Mouse (Mus musculus) kidney, embryonic 14.5 days (tissue): ENCODE measurements around the gene Olfr513. TPM values are rescaled to one million over a fixed set of nuclear protein-coding genes. Genes with fewer than 3 reads are reported as not detected.
A peak's percentile ranks its signal among the peaks of the same experiment; 100 is the strongest.

ENCODE experiments used
- ATAC-seq: fragments of 200-750 bp; cut with Nextera tagmentation; 2 replicates; pipeline ENCODE4 v1.8.0; 2017; ENCODE audit warnings: moderate number of reproducible peaks, mild to moderate bottlenecking, moderate TSS enrichment, moderate library complexity; ENCODE audit not compliant: low FRiP score, low TSS enrichment
- H3K27ac ChIP-seq: fragments of 300-500 bp; sonication (generic); 2 replicates; pipeline ENCODE4 v1.5.1; 2014; ENCODE audit warnings: low read depth, mild to moderate bottlenecking, low read length, moderate library complexity, mixed read lengths
- H3K27me3 ChIP-seq: fragments of 300-500 bp; sonication (generic); 2 replicates; pipeline ENCODE4 v1.6.1; 2014; ENCODE audit warnings: mild to moderate bottlenecking, low read length; ENCODE audit not compliant: control insufficient read depth, insufficient read depth
- H3K36me3 ChIP-seq: fragments of 300-500 bp; sonication (generic); 2 replicates; pipeline ENCODE4 v1.6.1; 2014; ENCODE audit warnings: low read length, mixed read lengths; ENCODE audit not compliant: control insufficient read depth, insufficient read depth
- H3K4me1 ChIP-seq: fragments of 300-500 bp; sonication (generic); 2 replicates; pipeline ENCODE4 v1.6.1; 2014; ENCODE audit warnings: low read length, mixed read lengths; ENCODE audit not compliant: control insufficient read depth, insufficient read depth
- H3K4me2 ChIP-seq: fragments of 300-500 bp; sonication (generic); replicated peaks from 2 replicates; pipeline ENCODE4 v1.6.1; 2014; ENCODE audit warnings: low read depth, mild to moderate bottlenecking, low read length
- H3K4me3 ChIP-seq: fragments of 300-500 bp; sonication (generic); 2 replicates; pipeline ENCODE4 v1.5.1; 2014; ENCODE audit warnings: mild to moderate bottlenecking, low read length
- H3K9ac ChIP-seq: fragments of 300-500 bp; sonication (generic); 2 replicates; pipeline ENCODE4 v1.6.1; 2014; ENCODE audit warnings: low read depth, mild to moderate bottlenecking, low read length, moderate library complexity
- H3K9me3 ChIP-seq: fragments of 300-500 bp; sonication (generic); 2 replicates; pipeline ENCODE4 v1.6.1; 2016; ENCODE audit warnings: low read length; ENCODE audit not compliant: control insufficient read depth
- WGBS: fragments of 180-500 bp; shearing (Covaris S2); extraction: QIAGEN DNeasy Blood & Tissue Kit; methylation state at CpG from one replicate; pipeline ENCODE4 v1.1.7; 2014; 5-methylcytosine and 5-hydroxymethylcytosine counted together
- polyA plus RNA-seq: library from polyadenylated mRNA; unstranded; fragments of >200 nt; fragmentation: Nextera tagmentation; extraction: Ambion mirVana; gene quantifications from 2 replicates; pipeline ENCODE4 v1.2.1, GENCODE M21; 2014

Olfr513 gene
- polyA plus RNA-seq: not detected in 2 replicates

- no peak for ATAC-seq
- Histone ChIP-seq H3K4me3 (no peak within 1 kb of the TSS), H3K27me3 (no peaks in the 10 kb centered on the region), H3K9ac (no peak within 1 kb of the TSS), H3K36me3 (no peaks in the 10 kb centered on the region), H3K4me1 (no peaks in the 10 kb centered on the region), H3K4me2 (no peak within 1 kb of the TSS), H3K27ac (no peak within 1 kb of the TSS), H3K9me3 (no peaks in the 10 kb centered on the region)
- 65% methylated on average over 1 of the region's 1 CpGs for WGBS
Measured at GRCm38 (mm10) chr7:108750673-108751072, at the start of gene Olfr513. Gene Olfr513, plus strand, starts transcription at chr7:108750973.

DNA sequence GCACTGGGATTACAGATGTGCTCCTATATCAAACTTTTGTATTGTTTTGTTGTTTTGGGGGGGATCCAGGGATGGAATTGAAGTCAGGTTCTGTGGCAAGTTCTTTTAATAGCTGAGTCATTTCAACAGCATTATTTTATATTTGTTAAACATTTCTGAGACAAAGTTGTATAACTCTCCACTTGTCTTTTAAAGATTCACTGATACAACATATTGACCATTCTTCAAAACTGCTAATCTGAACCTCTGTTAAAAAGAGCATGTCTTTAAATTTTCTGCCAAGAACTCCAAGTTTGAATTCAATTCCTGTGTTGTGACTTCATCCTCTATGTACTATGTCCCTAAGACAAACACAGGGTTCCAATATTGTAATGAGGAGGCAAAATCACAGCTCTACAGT is 37.8 kb upstream of the Olfr513 start, which contains the start of gene Olfr512:
Gene Olfr512 (plus strand): TSS at position 301 of the 400 bp plus-strand sequence.
- H3K4me1 ChIP-seq: no peaks in the 10 kb centered on the region
- no peaks in the 10 kb centered on the region for H3K27me3 ChIP-seq
- H3K36me3 ChIP-seq: no peaks in the 10 kb centered on the region
- H3K27ac ChIP-seq: no peak within 1 kb of the TSS
- no peak within 1 kb of the TSS for H3K4me2 ChIP-seq
- no peak within 1 kb of the TSS for H3K9ac ChIP-seq
- no peak within 1 kb of the TSS for H3K4me3 ChIP-seq
- no peak for ATAC-seq
- no peaks in the 10 kb centered on the region for H3K9me3 ChIP-seq

GRCm38 (mm10) chr7:108760411-108760810 is 9.6 kb downstream of the Olfr513 start:
- Histone ChIP-seq H3K27me3 (no peaks in the 10 kb centered on the region), H3K36me3 (no peaks in the 10 kb centered on the region), H3K9ac (no peak overlapping the region), H3K4me2 (no peak overlapping the region), H3K9me3 (no peaks in the 10 kb centered on the region), H3K4me3 (no peak overlapping the region), H3K27ac (no peak overlapping the region), H3K4me1 (no peaks in the 10 kb centered on the region)
- 45% methylated on average over 3 of the region's 3 CpGs for WGBS
- no peak for ATAC-seq

DNA sequence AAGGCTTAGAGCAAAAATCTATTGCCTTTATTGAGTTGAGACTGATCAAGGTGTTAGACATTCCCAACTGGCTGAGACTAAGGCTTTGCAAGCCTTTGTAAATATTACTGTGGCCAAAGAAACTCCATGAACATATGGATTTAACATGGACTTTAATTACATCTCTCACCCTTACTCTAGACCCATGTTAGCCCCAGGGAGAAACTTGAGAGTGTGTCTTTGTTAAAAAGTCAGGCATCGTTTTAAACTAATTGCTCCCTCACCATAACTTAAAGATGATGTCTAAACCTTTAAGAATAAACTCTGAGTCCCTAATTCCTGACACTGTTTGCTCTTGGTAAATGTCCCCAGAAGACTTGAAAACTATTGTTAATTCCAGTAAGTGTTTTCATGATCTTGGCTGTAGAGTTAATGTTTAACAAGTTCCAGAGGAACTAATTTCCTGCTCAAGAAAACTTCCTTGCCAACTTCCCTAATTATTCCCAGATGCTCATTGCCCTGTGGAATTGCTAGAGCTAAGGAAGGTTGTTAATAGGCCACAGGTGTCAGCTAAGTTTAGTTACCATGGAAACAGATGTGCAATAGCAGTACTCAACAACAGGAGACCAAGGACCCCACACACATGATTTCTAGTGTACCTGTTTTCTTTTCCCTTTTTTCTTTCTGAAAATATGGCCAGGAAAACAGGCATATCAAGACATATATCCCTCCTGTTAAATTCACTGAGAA is 46.6 kb downstream of the Olfr513 start:
- Histone ChIP-seq H3K4me1 (no peaks in the 10 kb centered on the region), H3K36me3 (no peaks in the 10 kb centered on the region), H3K27me3 (no peaks in the 10 kb centered on the region), H3K9me3 (no peaks in the 10 kb centered on the region), H3K4me3 (no peak overlapping the region), H3K9ac (no peak overlapping the region), H3K27ac (no peak overlapping the region), H3K4me2 (no peak overlapping the region)
- ATAC-seq: peak; percentile 75; the same call in 1 of the 2 replicates
- WGBS: 39% methylated on average over 1 of the region's 1 CpGs

Other genes with a start within 250 kb of the Olfr513 start
- gene Olfr502, start 225.9 kb upstream of the Olfr513 start, polyA plus RNA-seq: not detected in 2 replicates
- not detected in 2 replicates for gene Olfr503, start 206.4 kb upstream of the Olfr513 start, polyA plus RNA-seq
- gene Olfr504, start 185.2 kb upstream of the Olfr513 start, polyA plus RNA-seq: not detected in 2 replicates
- gene Olfr506, start 140.2 kb upstream of the Olfr513 start, polyA plus RNA-seq: not detected in 2 replicates
- not detected in 2 replicates for gene Olfr507, start 129.2 kb upstream of the Olfr513 start, polyA plus RNA-seq
- gene Olfr508, start 121.0 kb upstream of the Olfr513 start, polyA plus RNA-seq: not detected in 2 replicates
- gene Olfr509, start 99.1 kb upstream of the Olfr513 start, polyA plus RNA-seq: not detected in 2 replicates
- not detected in 2 replicates for gene Olfr510, start 84.6 kb upstream of the Olfr513 start, polyA plus RNA-seq
- gene Olfr512, start 37.7 kb upstream of the Olfr513 start, polyA plus RNA-seq: not detected in 2 replicates
- gene Olfr514, start 75.0 kb downstream of the Olfr513 start, polyA plus RNA-seq: not detected in 2 replicates
- gene Olfr516, start 99.6 kb downstream of the Olfr513 start, polyA plus RNA-seq: not detected in 2 replicates
- not detected in 2 replicates for gene Olfr517, start 121.4 kb downstream of the Olfr513 start, polyA plus RNA-seq
- gene Olfr518, start 134.0 kb downstream of the Olfr513 start, polyA plus RNA-seq: not detected in 2 replicates
- gene Olfr519, start 143.4 kb downstream of the Olfr513 start, polyA plus RNA-seq: not detected in 2 replicates
- gene Nlrp10, start 179.2 kb downstream of the Olfr513 start, polyA plus RNA-seq: not detected in 2 replicates
- gene Eif3f, start 183.4 kb downstream of the Olfr513 start, polyA plus RNA-seq: 91.7 and 109 TPM in 2 replicates
- 0.49 and 0.81 TPM in 2 replicates for gene Tub, start 199.4 kb downstream of the Olfr513 start, polyA plus RNA-seq